Mouse (Mus musculus): ENCODE results near the gene Uvrag. TPM values are rescaled to one million over a fixed set of nuclear protein-coding genes. Genes with fewer than 3 reads are reported as not detected.
A peak's percentile ranks its signal among the peaks of the same experiment; 100 is the strongest.

Uvrag gene
- polyA plus RNA-seq, 1 experiment from 2014 or later, result 12.8 TPM

DNA sequence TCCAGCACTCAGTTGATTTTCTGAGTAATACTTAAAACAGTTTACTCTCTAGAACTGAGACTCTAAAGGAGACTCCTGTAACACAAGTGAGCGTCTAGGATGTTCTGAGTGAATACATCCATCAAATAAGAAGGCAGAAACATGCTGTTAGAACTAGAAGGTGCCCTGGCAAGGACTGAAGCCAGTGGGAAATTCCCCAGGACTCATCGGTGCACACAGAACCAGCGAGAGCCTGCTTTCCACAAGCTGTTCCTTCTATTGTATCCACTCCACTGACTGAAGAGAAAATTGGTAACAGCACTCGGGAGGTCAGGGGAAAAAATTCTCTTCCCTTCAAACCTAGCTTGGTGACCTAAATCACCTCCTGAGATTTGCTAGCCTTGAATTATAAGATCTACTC is 233.5 kb downstream of the Uvrag start:
- H3K4me1 ChIP-seq (replicated peaks), result peaks cover 28% of the 10 kb centered on the region
- no peak for DNase-seq (ENCODE audit: low spot score)
- H3K4me3 ChIP-seq, result no peak overlapping the region
- 71% methylated on average over 4 of the region's 4 CpGs for WGBS
- no peaks in the 10 kb centered on the region for H3K9me3 ChIP-seq
- H3K36me3 ChIP-seq, result no peaks in the 10 kb centered on the region
- H3K27ac ChIP-seq, result no peak overlapping the region
- H3K27me3 ChIP-seq (ENCODE audit: insufficient read depth, poor library complexity, severe bottlenecking), result no peaks in the 10 kb centered on the region

DNA sequence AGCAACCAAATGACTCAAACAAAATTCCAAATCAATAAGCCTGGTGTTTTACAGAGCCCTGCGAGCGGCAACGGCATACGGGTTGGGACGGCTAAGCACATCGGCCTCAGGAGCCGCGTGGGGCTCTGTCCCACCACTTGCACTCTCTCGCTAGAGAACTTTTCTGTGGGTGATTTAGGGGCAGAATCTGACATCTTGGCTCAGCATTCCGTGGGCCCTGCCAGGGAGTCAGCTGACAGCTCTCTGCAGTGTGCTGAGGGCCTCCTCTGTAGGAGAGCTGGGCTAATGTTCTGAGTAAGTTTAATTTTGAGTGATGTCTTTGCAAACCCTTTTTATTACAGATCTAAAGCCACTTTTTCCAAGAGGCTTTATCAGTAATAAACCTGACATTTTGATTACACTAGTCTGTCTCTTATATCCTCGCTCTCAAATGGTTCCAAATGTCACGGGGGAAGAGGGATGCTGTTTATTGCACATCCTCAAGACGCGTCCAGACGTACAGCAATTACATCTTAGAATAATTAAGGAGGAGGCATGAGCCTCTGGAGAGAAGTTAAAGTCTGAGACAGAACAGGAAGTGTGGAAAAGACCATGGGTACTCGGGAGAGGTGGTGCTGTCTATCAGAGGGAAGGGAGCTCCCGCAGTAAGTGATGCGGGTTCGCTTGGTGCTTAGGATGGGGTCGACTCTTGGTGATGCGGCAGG is 236.1 kb downstream of the Uvrag start:
- Histone ChIP-seq H3K27ac (no peak overlapping the region), H3K4me1 (replicated peaks) (peaks cover 30% of the 10 kb centered on the region), H3K9me3 (peaks cover 3% of the 10 kb centered on the region; the same call in 1 of the 2 replicates), H3K4me3 (no peak overlapping the region), H3K27me3 (ENCODE audit: insufficient read depth, poor library complexity, severe bottlenecking) (no peaks in the 10 kb centered on the region), H3K36me3 (no peaks in the 10 kb centered on the region)
- 86% methylated on average over 21 of the region's 21 CpGs for WGBS
- no peak for DNase-seq (ENCODE audit: low spot score)

DNA sequence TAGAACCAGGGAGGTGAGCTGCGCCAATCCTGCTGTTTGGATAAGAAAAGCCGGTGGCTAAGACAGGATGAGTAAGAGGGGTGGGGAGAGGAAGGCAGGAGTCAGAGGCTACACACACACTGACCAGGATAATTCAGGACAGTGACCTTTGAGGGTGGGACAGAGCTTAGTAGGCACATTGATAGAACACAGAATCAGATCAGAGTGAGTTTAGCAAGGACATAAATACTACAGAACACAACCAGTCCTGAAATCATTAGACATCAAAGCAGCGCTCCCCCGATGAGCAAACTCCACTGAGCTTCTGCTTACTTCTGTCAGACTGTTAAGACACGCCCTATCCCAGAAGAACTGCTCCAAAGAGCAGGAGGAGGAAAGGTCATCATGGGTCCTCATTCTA is 237.1 kb downstream of the Uvrag start:
- no peak overlapping the region for H3K4me3 ChIP-seq
- WGBS, result 56% methylated on average over 5 of the region's 5 CpGs
- no peaks in the 10 kb centered on the region for H3K36me3 ChIP-seq
- no peak for DNase-seq (ENCODE audit: low spot score)
- no peaks in the 10 kb centered on the region for H3K27me3 ChIP-seq (ENCODE audit: insufficient read depth, poor library complexity, severe bottlenecking)
- peaks cover 30% of the 10 kb centered on the region for H3K4me1 ChIP-seq (replicated peaks)
- no peak overlapping the region for H3K27ac ChIP-seq
- peaks cover 3% of the 10 kb centered on the region; the same call in 1 of the 2 replicates for H3K9me3 ChIP-seq

DNA sequence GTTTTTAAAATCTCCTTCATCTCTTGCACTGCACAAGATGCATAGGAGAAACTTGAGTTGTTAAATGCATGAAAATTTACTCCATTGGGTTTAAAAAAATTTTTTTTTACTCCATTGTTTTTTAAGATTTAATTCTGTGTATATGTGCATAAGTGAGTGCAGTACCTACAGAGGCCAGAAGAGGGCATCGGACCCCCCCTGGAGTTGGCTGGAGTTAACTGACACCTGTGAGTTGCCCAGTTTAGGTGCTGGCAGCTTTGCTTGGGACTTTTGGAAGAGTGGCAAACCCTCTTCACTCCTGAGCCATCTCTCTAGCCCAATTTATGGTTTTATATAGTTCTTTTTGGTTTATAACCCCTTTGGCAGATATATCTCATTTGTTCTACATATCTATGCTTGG is 239.8 kb downstream of the Uvrag start:
- 95% methylated on average over 1 of the region's 1 CpGs for WGBS

DNA sequence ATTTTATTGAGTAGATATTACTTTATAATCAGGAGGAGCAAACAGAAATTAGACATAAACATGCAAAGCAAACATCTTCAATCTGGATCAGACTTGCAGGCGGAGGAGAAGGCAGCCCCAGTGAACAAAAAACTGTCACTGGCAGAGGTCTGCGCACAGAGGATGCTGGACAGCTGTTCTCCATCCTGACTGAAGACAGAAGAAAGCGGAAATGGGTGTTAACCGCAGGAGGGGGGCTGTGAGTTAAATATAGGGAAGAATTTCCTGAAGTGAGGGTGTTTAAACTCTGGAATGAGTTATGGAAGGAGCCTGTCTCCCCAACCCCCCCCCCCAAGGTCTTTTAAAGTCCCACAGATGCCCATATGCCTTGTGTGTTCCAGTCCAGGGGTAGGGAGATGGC is 241.1 kb downstream of the Uvrag start:
- Histone ChIP-seq H3K27ac (no peak overlapping the region), H3K4me1 (replicated peaks) (peaks cover 38% of the 10 kb centered on the region), H3K36me3 (no peaks in the 10 kb centered on the region), H3K4me3 (no peak overlapping the region), H3K27me3 (ENCODE audit: insufficient read depth, poor library complexity, severe bottlenecking) (no peaks in the 10 kb centered on the region), H3K9me3 (peaks cover 3% of the 10 kb centered on the region; the same call in 1 of the 2 replicates)
- WGBS, result 82% methylated on average over 4 of the region's 4 CpGs
- no peak for DNase-seq (ENCODE audit: low spot score)

More for the DNA sequence above, 239.8 kb downstream of the Uvrag start:
- Histone ChIP-seq H3K27ac (no peak overlapping the region), H3K4me1 (replicated peaks) (peaks cover 30% of the 10 kb centered on the region), H3K36me3 (no peaks in the 10 kb centered on the region), H3K27me3 (ENCODE audit: insufficient read depth, poor library complexity, severe bottlenecking) (no peaks in the 10 kb centered on the region), H3K4me3 (no peak overlapping the region), H3K9me3 (peaks cover 3% of the 10 kb centered on the region; the same call in 1 of the 2 replicates)
- no peak for DNase-seq (ENCODE audit: low spot score)

DNA sequence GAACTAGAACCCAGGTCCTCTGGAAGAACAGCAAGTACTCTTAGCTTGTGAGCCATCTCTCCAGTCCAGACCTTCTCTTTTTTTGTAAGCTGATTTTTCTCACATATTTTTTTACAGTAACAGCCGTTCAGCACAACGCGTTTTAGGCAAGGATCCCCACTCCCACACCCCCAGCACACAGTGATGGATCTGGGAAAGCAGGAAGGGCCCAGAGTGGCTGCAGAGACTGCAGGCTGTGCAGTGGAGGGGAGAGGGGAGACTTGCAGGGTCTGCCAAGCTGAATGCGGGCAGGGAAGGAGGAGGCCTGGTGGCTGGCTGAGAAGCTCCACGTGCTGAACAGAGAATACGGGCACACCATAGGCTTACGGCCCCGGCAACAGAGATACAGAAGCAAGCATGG is 243.6 kb downstream of the Uvrag start:
- DNase-seq (ENCODE audit: low spot score), result no peak
- WGBS, result 94% methylated on average over 8 of the region's 8 CpGs
- Histone ChIP-seq H3K4me1 (replicated peaks) (peaks cover 21% of the 10 kb centered on the region), H3K36me3 (no peaks in the 10 kb centered on the region), H3K9me3 (peaks cover 3% of the 10 kb centered on the region; the same call in 1 of the 2 replicates), H3K27me3 (ENCODE audit: insufficient read depth, poor library complexity, severe bottlenecking) (no peaks in the 10 kb centered on the region), H3K4me3 (no peak overlapping the region), H3K27ac (no peak overlapping the region)

DNA sequence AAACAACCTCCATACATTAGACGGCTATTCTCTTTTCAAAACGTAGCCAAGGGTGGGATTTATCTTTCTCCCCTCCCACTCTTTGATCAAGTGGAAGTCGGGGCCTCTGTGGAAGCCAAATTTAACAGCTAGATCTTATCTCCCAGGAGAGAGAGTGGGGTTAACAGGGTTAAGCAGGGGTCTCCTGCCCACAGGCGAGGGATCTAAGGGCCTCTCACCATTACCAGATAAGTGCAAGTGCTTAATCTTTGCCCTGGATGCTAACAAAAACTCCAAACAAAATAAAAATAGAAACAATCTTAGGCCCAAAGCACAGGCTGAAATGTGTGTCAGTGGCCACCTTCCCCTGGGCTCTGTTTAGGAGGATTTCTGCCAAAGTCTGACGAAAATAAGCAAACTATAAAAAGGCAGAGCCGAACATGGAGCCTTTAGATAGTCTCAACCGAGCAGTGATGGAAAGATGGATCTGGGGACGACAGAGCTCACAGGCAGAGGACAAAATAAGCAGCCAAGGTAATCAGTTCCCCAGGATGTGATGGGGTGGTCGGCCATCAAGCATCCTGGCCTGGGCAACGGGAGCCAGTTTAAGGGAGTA is 245.3 kb downstream of the Uvrag start:
- 0 out of 2 replicates have a peak overlapping the region, but pooled peaks have one; percentile 0 for H3K27ac ChIP-seq

DNA sequence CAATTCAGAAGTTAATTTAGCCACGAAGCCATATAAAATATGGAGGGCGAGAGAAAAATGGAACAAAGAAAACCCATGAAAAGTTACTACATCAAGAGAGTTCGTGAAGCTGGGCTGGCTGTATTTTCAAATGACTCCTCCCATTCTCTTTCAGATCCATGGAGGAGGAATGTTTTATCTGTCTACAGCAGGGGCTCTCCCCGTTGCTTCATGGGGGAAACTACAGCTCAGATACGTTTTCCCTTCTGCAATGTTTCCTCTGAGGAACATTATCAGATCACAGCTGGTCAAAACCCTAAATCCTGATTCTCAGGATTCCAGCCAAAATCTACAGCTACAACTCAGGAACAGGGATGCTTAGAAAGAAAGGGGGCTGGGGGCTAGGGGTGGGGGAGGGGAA is 246.2 kb downstream of the Uvrag start:
- no peak for DNase-seq (ENCODE audit: low spot score)
- 51% methylated on average over 5 of the region's 5 CpGs for WGBS
- H3K27me3 ChIP-seq (ENCODE audit: insufficient read depth, poor library complexity, severe bottlenecking), result no peaks in the 10 kb centered on the region
- peaks cover 28% of the 10 kb centered on the region for H3K4me1 ChIP-seq (replicated peaks)
- H3K36me3 ChIP-seq, result no peaks in the 10 kb centered on the region
- H3K9me3 ChIP-seq, result no peaks in the 10 kb centered on the region
- no peak overlapping the region for H3K4me3 ChIP-seq
- H3K27ac ChIP-seq, result no peak overlapping the region

More for the DNA sequence above, 245.3 kb downstream of the Uvrag start:
- no peak for DNase-seq (ENCODE audit: low spot score)
- no peak overlapping the region for H3K4me3 ChIP-seq
- no peaks in the 10 kb centered on the region for H3K9me3 ChIP-seq
- WGBS, result 57% methylated on average over 10 of the region's 10 CpGs
- H3K36me3 ChIP-seq, result no peaks in the 10 kb centered on the region
- no peaks in the 10 kb centered on the region for H3K27me3 ChIP-seq (ENCODE audit: insufficient read depth, poor library complexity, severe bottlenecking)
- H3K4me1 ChIP-seq (replicated peaks), result peaks cover 22% of the 10 kb centered on the region

DNA sequence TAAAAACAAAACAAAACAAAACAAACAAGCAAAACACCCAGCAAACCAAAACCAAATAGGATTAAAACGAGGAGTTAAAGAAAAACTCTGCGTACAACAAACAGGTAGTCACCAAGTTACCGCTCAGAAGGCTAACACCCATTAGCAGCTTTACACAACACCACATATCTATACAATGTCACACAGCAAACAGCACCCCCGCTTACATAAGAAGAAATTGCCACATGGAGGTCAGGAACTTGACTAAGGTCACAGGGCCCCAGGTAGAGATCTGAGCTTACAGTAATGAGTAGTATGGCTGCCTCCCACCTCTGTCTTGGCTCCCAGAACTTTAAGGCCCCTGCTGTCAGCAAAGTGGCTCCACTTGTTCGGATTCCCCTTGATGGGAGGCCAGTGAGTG is 246.6 kb downstream of the Uvrag start:
- Histone ChIP-seq H3K27ac (no peak overlapping the region), H3K27me3 (ENCODE audit: insufficient read depth, poor library complexity, severe bottlenecking) (no peaks in the 10 kb centered on the region), H3K4me1 (replicated peaks) (peaks cover 33% of the 10 kb centered on the region), H3K36me3 (no peaks in the 10 kb centered on the region), H3K9me3 (no peaks in the 10 kb centered on the region), H3K4me3 (no peak overlapping the region)
- DNase-seq (ENCODE audit: low spot score), result no peak
- WGBS, result 89% methylated on average over 5 of the region's 5 CpGs

DNA sequence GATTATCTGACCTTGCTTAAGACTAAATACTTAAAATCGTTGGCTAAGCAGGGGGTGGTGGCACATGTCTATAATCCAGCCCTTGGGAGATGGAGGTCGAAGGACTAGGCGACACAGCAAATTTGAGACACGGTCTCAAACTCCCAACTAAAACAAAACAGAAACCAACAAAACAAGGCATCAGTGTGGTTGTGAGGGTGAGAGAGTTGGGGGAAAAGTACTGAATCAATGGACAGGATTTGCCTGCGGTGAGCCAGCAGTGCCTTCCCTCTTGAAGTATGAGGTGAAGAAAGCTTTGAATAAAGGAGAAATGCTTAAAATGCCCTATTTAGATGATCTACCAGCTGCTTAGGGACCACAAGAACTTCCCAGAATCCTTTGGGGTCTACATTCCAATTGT is 247.8 kb downstream of the Uvrag start:
- WGBS, result 86% methylated on average over 5 of the region's 5 CpGs

DNA sequence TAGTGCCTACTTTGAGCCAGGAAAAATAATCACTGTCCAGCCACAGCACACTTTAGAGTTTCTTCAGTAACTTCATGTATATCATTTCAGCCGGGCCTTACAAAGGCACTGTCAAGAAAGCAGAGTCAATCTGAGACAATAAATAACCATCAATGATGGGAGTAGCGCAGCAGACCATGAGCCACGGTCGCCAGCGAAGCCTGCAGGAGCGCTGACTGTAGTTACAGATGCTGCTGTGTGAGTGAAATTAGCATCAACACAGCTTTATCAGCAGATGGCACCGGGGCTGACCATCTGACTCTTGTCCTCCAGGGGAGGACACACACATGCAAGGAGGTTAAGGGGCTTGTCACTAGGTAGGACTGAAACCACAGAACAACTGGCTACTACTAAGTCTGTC is 251.7 kb downstream of the Uvrag start:
- 0 out of 2 replicates have a peak, but pooled peaks cover 3% of the 10 kb centered on the region for H3K36me3 ChIP-seq
- peaks cover 37% of the 10 kb centered on the region for H3K4me1 ChIP-seq (replicated peaks)
- DNase-seq (ENCODE audit: low spot score), result peak; percentile 33
- no peaks in the 10 kb centered on the region for H3K9me3 ChIP-seq
- no peak overlapping the region for H3K4me3 ChIP-seq
- WGBS, result 62% methylated on average over 7 of the region's 7 CpGs
- peak overlapping the region; percentile 40; the same call in 1 of the 2 replicates for H3K27ac ChIP-seq
- no peaks in the 10 kb centered on the region for H3K27me3 ChIP-seq (ENCODE audit: insufficient read depth, poor library complexity, severe bottlenecking)

More for the DNA sequence above, 247.8 kb downstream of the Uvrag start:
- no peak for DNase-seq (ENCODE audit: low spot score)
- Histone ChIP-seq H3K4me3 (no peak overlapping the region), H3K27me3 (ENCODE audit: insufficient read depth, poor library complexity, severe bottlenecking) (no peaks in the 10 kb centered on the region), H3K4me1 (replicated peaks) (peaks cover 45% of the 10 kb centered on the region), H3K9me3 (no peaks in the 10 kb centered on the region), H3K36me3 (0 out of 2 replicates have a peak, but pooled peaks cover under 1% of the 10 kb centered on the region), H3K27ac (no peak overlapping the region)

DNA sequence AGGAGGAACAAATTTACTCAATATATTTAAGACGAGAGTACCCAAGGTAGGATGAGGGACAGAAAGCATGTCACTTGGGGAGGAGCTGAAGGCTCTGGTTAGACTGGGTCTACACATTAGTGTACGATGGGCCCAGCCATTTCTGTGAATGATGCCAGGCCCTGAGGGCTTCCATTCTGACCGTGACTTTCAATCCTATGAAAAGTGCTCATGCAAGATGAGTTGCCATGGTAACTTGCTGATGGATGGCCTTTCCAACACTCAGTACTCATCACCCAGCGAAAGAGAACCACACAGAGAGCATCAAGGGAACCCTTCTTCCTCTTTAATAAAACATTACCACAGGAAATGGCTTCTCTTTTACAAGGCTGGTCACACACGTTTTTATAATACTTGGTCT is 252.1 kb downstream of the Uvrag start:
- WGBS, result 62% methylated on average over 5 of the region's 5 CpGs
- H3K27ac ChIP-seq, result 0 out of 2 replicates have a peak overlapping the region, but pooled peaks have one; percentile 76
- DNase-seq (ENCODE audit: low spot score), result no peak

DNA sequence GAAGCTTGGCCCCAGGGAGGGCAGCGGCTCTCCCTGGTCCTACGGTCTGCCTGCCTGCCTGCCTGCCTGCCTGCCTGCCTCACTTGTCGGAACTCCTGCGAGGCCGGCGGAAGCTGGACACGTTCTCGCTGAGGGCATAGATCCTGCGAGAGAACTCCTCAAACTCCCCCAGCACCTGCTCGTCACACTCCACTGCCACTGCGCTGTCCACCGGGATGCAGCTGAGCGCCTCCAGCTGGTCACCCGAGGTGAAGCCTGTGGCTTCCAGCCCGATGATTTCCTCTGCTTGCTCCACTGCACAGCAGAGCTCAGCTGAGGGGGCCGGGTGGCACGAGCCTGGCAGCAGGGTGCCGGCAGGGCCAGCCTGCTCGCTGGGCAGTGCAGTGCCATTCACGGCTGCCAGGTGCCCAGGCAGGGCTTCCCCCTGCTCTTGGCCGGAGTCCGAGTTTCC is 253.1 kb downstream of the Uvrag start:
- Histone ChIP-seq H3K9me3 (no peaks in the 10 kb centered on the region), H3K27ac (peak overlapping the region; percentile 76), H3K4me3 (peak overlapping the region; percentile 4; the same call in 1 of the 2 replicates), H3K27me3 (ENCODE audit: insufficient read depth, poor library complexity, severe bottlenecking) (no peaks in the 10 kb centered on the region), H3K4me1 (replicated peaks) (peaks cover 37% of the 10 kb centered on the region), H3K36me3 (0 out of 2 replicates have a peak, but pooled peaks cover 3% of the 10 kb centered on the region)
- DNase-seq (ENCODE audit: low spot score), result peak; percentile 55
- 40% methylated on average over 22 of the region's 22 CpGs for WGBS

More for the DNA sequence above, 252.1 kb downstream of the Uvrag start:
- Histone ChIP-seq H3K36me3 (0 out of 2 replicates have a peak, but pooled peaks cover 3% of the 10 kb centered on the region), H3K9me3 (no peaks in the 10 kb centered on the region), H3K4me3 (no peak overlapping the region), H3K4me1 (replicated peaks) (peaks cover 37% of the 10 kb centered on the region), H3K27me3 (ENCODE audit: insufficient read depth, poor library complexity, severe bottlenecking) (no peaks in the 10 kb centered on the region)

Data from hindbrain, embryonic 10.5 days (tissue).